Comparison of ENCODE assay signal across 16 mouse cellular contexts in genomic region chr7:46840326-46840725, GRCm38 (mm10). TPM values are rescaled to one million over a fixed set of nuclear protein-coding genes. Genes with fewer than 3 reads are reported as not detected.
DNase-seq lines count a peak whose midpoint lies in the region; ATAC-seq and TF ChIP-seq lines count a peak whose summit lies in the region.
"Had no signal": no experiment of that assay in that cellular context is flagged by ENCODE, and none has a peak within 500 bp of the region (broad histone marks: within the 10 kb centered on the region; RNA-seq: fewer than 3 reads in every experiment).

No protein-coding gene starts in this region.

- H3K9ac ChIP-seq in kidney, postnatal 0 days (ENCODE audit: low read depth, low read length) = no peak overlapping the region
- no peak overlapping the region for H3K9ac ChIP-seq in MEL (ENCODE audit: control insufficient read depth, low read depth, low read length, poor library complexity, severe bottlenecking)
- H3K9ac ChIP-seq in intestine, postnatal 0 days (ENCODE audit: low read depth, low read length) = no peak overlapping the region
- H3K9ac ChIP-seq in hindbrain, embryonic 13.5 days = no peak overlapping the region
- H3K9ac ChIP-seq: embryonic facial prominence, embryonic 13.5 days; neural tube, embryonic 15.5 days had no signal

- H3K27ac ChIP-seq in kidney, postnatal 0 days = peak overlapping the region; percentile 92
- H3K27ac ChIP-seq in MEL (ENCODE audit: control insufficient read depth, low read depth, low read length) = no peak overlapping the region
- H3K27ac ChIP-seq in intestine, postnatal 0 days (ENCODE audit: low read depth, low read length) = peak overlapping the region; percentile 91
- no peak overlapping the region for H3K27ac ChIP-seq in hindbrain, embryonic 13.5 days
- H3K27ac ChIP-seq: embryonic facial prominence, embryonic 13.5 days; hindbrain, embryonic 10.5 days; neural tube, embryonic 15.5 days had no signal

- H3K4me3 ChIP-seq in kidney, postnatal 0 days (replicated peaks; ENCODE audit: low read depth, low read length) = no peak overlapping the region
- H3K4me3 ChIP-seq in MEL (ENCODE audit: control insufficient read depth in 1 of 2, insufficient read depth in 1 of 2, low read depth in 2 of 2, low read length in 2 of 2) = no peak overlapping the region
- no peak overlapping the region for H3K4me3 ChIP-seq in intestine, postnatal 0 days (ENCODE audit: low read depth, low read length)
- H3K4me3 ChIP-seq in hindbrain, embryonic 13.5 days = no peak overlapping the region
- H3K4me3 ChIP-seq: embryonic facial prominence, embryonic 13.5 days; hindbrain, embryonic 10.5 days; neural tube, embryonic 15.5 days had no signal

- no peaks in the 10 kb centered on the region for H3K27me3 ChIP-seq in kidney, postnatal 0 days (ENCODE audit: insufficient read depth, low read length)
- no peaks in the 10 kb centered on the region for H3K27me3 ChIP-seq in MEL (ENCODE audit: control insufficient read depth in 1 of 2, insufficient read depth in 2 of 2, low read length in 2 of 2)
- no peaks in the 10 kb centered on the region for H3K27me3 ChIP-seq in intestine, postnatal 0 days (replicated peaks; ENCODE audit: control insufficient read depth, insufficient read depth, low read length)
- H3K27me3 ChIP-seq in hindbrain, embryonic 13.5 days = peaks cover 27% of the 10 kb centered on the region
- H3K27me3 ChIP-seq: neural tube, embryonic 15.5 days had no signal

- no peak for TF ChIP-seq EP300 in MEL (IDR thresholded peaks at IDR 0.05; ENCODE audit: low read depth in 1 of 2, low read length in 2 of 2)

- H3K4me2 ChIP-seq in kidney, postnatal 0 days (ENCODE audit: low read length) = no peak overlapping the region
- no peak overlapping the region for H3K4me2 ChIP-seq in intestine, postnatal 0 days (replicated peaks; ENCODE audit: low read depth)
- no peak overlapping the region for H3K4me2 ChIP-seq in hindbrain, embryonic 13.5 days
- H3K4me2 ChIP-seq: embryonic facial prominence, embryonic 13.5 days; heart, embryonic 11.5 days; neural tube, embryonic 15.5 days had no signal

- no peak for TF ChIP-seq RAD21 in MEL (IDR thresholded peaks at IDR 0.05; ENCODE audit: low read depth, low read length)

- no peak for TF ChIP-seq POLR2A in MEL (IDR thresholded peaks at IDR 0.05; ENCODE audit: control insufficient read depth in 1 of 2, insufficient read depth in 1 of 2, low read depth in 1 of 2, low read length in 2 of 2, poor library complexity in 1 of 2)

- H3K79me2 ChIP-seq in MEL (ENCODE audit: control insufficient read depth, insufficient read depth, low read length, poor library complexity) = peaks cover under 1% of the 10 kb centered on the region; the same call in 1 of the 2 replicates

- TF ChIP-seq CTCF in kidney, postnatal 0 days (IDR thresholded peaks at IDR 0.05; ENCODE audit: low read depth) = no peak
- no peak for TF ChIP-seq CTCF in MEL (IDR thresholded peaks at IDR 0.05 in 2 of 3, conservative IDR thresholded peaks at IDR 0.05 in 1 of 3; ENCODE audit: control insufficient read depth in 1 of 3, insufficient read depth in 1 of 3, low read depth in 2 of 3, low read length in 3 of 3, poor library complexity in 1 of 3, severe bottlenecking in 1 of 3)
- no peak for TF ChIP-seq CTCF in intestine, postnatal 0 days (IDR thresholded peaks at IDR 0.05; ENCODE audit: low read depth)

- no peak for DNase-seq in kidney, postnatal 0 days (ENCODE audit: low spot score)
- DNase-seq in kidney, adult 8-10 months = no peak
- no peak for DNase-seq in MEL (ENCODE audit: low read depth, low spot score)
- DNase-seq in lung, postnatal 25 days (ENCODE audit: low spot score) = peak; percentile 87
- DNase-seq in layer of hippocampus, adult 18-20 months (ENCODE audit: low spot score in 2 of 2) = no peak
- DNase-seq: thymus, adult 18-20 months had no signal

- no peaks in the 10 kb centered on the region for H3K36me3 ChIP-seq in kidney, postnatal 0 days (ENCODE audit: insufficient read depth, low read length)
- peaks cover 0 to 14% of the 10 kb centered on the region in 2 experiments; a peak in 2 of 4 replicates for H3K36me3 ChIP-seq in MEL (ENCODE audit: control insufficient read depth in 1 of 2, insufficient read depth in 2 of 2, low read length in 2 of 2)
- no peaks in the 10 kb centered on the region for H3K36me3 ChIP-seq in intestine, postnatal 0 days (ENCODE audit: control insufficient read depth, insufficient read depth)
- no peaks in the 10 kb centered on the region for H3K36me3 ChIP-seq in hindbrain, embryonic 13.5 days
- H3K36me3 ChIP-seq: embryonic facial prominence, embryonic 13.5 days; hindbrain, embryonic 10.5 days; neural tube, embryonic 15.5 days had no signal

- H3K4me1 ChIP-seq in kidney, postnatal 0 days (replicated peaks; ENCODE audit: insufficient read depth, low read length) = peaks cover 27% of the 10 kb centered on the region
- peaks cover 13 to 20% of the 10 kb centered on the region in 2 experiments for H3K4me1 ChIP-seq in MEL (ENCODE audit: control insufficient read depth in 1 of 2, insufficient read depth in 2 of 2, low read length in 2 of 2)
- H3K4me1 ChIP-seq in intestine, postnatal 0 days (replicated peaks; ENCODE audit: control insufficient read depth, insufficient read depth, low read length) = peaks cover 20% of the 10 kb centered on the region
- H3K4me1 ChIP-seq in hindbrain, embryonic 13.5 days (replicated peaks) = peaks cover 29% of the 10 kb centered on the region

- no peak for ATAC-seq in kidney, postnatal 0 days (replicated peaks; ENCODE audit: low FRiP score, low read depth)
- ATAC-seq in intestine, postnatal 0 days = no peak
- no peak for ATAC-seq in hindbrain, embryonic 13.5 days (ENCODE audit: low FRiP score)
- ATAC-seq in monocyte, adult 5-6 weeks (replicated peaks; ENCODE audit: insufficient number of reproducible peaks, low FRiP score, low TSS enrichment, poor library complexity, severe bottlenecking) = no peak
- ATAC-seq: CD4-positive, CD25-positive, alpha-beta regulatory T cell, adult 4 months had no signal

- no peaks in the 10 kb centered on the region for H3K9me3 ChIP-seq in kidney, postnatal 0 days (replicated peaks; ENCODE audit: low read length)
- H3K9me3 ChIP-seq in MEL (replicated peaks; ENCODE audit: insufficient read depth, low read length) = no peaks in the 10 kb centered on the region
- no peaks in the 10 kb centered on the region for H3K9me3 ChIP-seq in intestine, postnatal 0 days (ENCODE audit: control insufficient read depth)
- no peaks in the 10 kb centered on the region for H3K9me3 ChIP-seq in hindbrain, embryonic 13.5 days
- H3K9me3 ChIP-seq: embryonic facial prominence, embryonic 13.5 days; hindbrain, embryonic 10.5 days; neural tube, embryonic 15.5 days had no signal

- 61% methylated on average over 4 of the region's 4 CpGs for WGBS in kidney, postnatal 0 days
- 35% methylated on average over 4 of the region's 4 CpGs for WGBS in intestine, postnatal 0 days
- WGBS in hindbrain, embryonic 13.5 days = 59% methylated on average over 4 of the region's 4 CpGs

TF ChIP-seq in MEL, 35 proteins besides CTCF, POLR2A, EP300 and RAD21:
- TF ChIP-seq GATA1 (IDR thresholded peaks at IDR 0.05; ENCODE audit: low read depth, low read length) = 0 out of 2 replicates have a peak, but pooled peaks have one; percentile 57
- TF ChIP-seq GABPA (IDR thresholded peaks at IDR 0.05; ENCODE audit: low read depth, low read length) = no peak
- 0 out of 2 replicates have a peak, but pooled peaks have one; percentile 28 for TF ChIP-seq NRF1 (IDR thresholded peaks at IDR 0.05; ENCODE audit: insufficient read depth, low read depth, low read length, poor library complexity, severe bottlenecking)

RNA-seq across cellular contexts. Expression of gene Ldha, which starts 0.9 kb away (rescaled TPM):
- 890 and 943 TPM in 2 replicates for polyA plus RNA-seq in kidney, postnatal 0 days (2015; fragmentation: Nextera tagmentation; extraction: Ambion mirVana)
- total RNA-seq in MEL (2012; rRNA removed) = 1,212 and 1,976 TPM in 2 replicates
- polyA plus RNA-seq in MEL (2012; ENCODE audit: insufficient read depth in 1 of 2, insufficient read length in 2 of 2, low read depth in 1 of 2, low replicate concordance in 2 of 2, missing spikeins in 1 of 2) = 1,000 to 10,000 TPM in 1 of 2 experiments, 100 to 1,000 TPM in 1; 613 to 2,637 TPM
- 1,258 and 1,338 TPM in 2 replicates for polyA plus RNA-seq in intestine, postnatal 0 days (2015; fragmentation: Nextera tagmentation; extraction: Ambion mirVana)
- 521 and 535 TPM in 2 replicates for polyA plus RNA-seq in hindbrain, embryonic 13.5 days (2015; fragmentation: Nextera tagmentation; extraction: Ambion mirVana)
- 260 to 317 TPM (median 292 TPM) in 3 replicates for total RNA-seq in monocyte, adult 5-6 weeks (2017)
- 100 to 1,000 TPM; 296 to 308 TPM for total RNA-seq in layer of hippocampus, adult 18-20 months (2021)

RNA-seq across cellular contexts. Expression of gene Ldhc, which starts 20.7 kb away (rescaled TPM):
- polyA plus RNA-seq in kidney, postnatal 0 days (2015; fragmentation: Nextera tagmentation; extraction: Ambion mirVana) = not detected in 2 replicates
- not detected in 2 replicates for total RNA-seq in MEL (2012; rRNA removed)
- not detected for polyA plus RNA-seq in MEL (2012; ENCODE audit: insufficient read depth in 1 of 2, insufficient read length in 2 of 2, low read depth in 1 of 2, low replicate concordance in 2 of 2, missing spikeins in 1 of 2)
- polyA plus RNA-seq in intestine, postnatal 0 days (2015; fragmentation: Nextera tagmentation; extraction: Ambion mirVana) = not detected in 2 replicates
- 0.26 and 0.35 TPM in 2 replicates for polyA plus RNA-seq in hindbrain, embryonic 13.5 days (2015; fragmentation: Nextera tagmentation; extraction: Ambion mirVana)
- 0.39 to 13.0 TPM (median 3.9 TPM) in 3 replicates for total RNA-seq in monocyte, adult 5-6 weeks (2017)
- total RNA-seq in layer of hippocampus, adult 18-20 months (2021) = not detected
- total RNA-seq: left cerebral cortex, postnatal 10 days had no signal
- polyA plus RNA-seq: CD4-positive, CD25-positive, alpha-beta regulatory T cell, adult 4 months; embryonic facial prominence, embryonic 13.5 days; heart, embryonic 11.5 days; hindbrain, embryonic 10.5 days; macrophage had no signal

RNA-seq across cellular contexts. Expression of gene Gtf2h1, which starts 44.4 kb away (rescaled TPM):
- 39.1 and 43.6 TPM in 2 replicates for polyA plus RNA-seq in kidney, postnatal 0 days (2015; fragmentation: Nextera tagmentation; extraction: Ambion mirVana)
- 122 and 142 TPM in 2 replicates for total RNA-seq in MEL (2012; rRNA removed)
- polyA plus RNA-seq in MEL (2012; ENCODE audit: insufficient read depth in 1 of 2, insufficient read length in 2 of 2, low read depth in 1 of 2, low replicate concordance in 2 of 2, missing spikeins in 1 of 2) = 100 to 1,000 TPM in 1 of 2 experiments, not detected in 1; 105 TPM
- 51.3 and 52.7 TPM in 2 replicates for polyA plus RNA-seq in intestine, postnatal 0 days (2015; fragmentation: Nextera tagmentation; extraction: Ambion mirVana)
- polyA plus RNA-seq in hindbrain, embryonic 13.5 days (2015; fragmentation: Nextera tagmentation; extraction: Ambion mirVana) = 43.7 and 44.2 TPM in 2 replicates
- total RNA-seq in monocyte, adult 5-6 weeks (2017) = 66.3 to 96.5 TPM (median 95.7 TPM) in 3 replicates
- 10 to 100 TPM; 39.7 to 41.8 TPM for total RNA-seq in layer of hippocampus, adult 18-20 months (2021)

RNA-seq across cellular contexts. Expression of gene Hps5, which starts 44.5 kb away (rescaled TPM):
- 18.0 and 19.0 TPM in 2 replicates for polyA plus RNA-seq in kidney, postnatal 0 days (2015; fragmentation: Nextera tagmentation; extraction: Ambion mirVana)
- total RNA-seq in MEL (2012; rRNA removed) = 15.5 and 19.3 TPM in 2 replicates
- 10 to 100 TPM in 1 of 2 experiments, not detected in 1; 20.2 TPM for polyA plus RNA-seq in MEL (2012; ENCODE audit: insufficient read depth in 1 of 2, insufficient read length in 2 of 2, low read depth in 1 of 2, low replicate concordance in 2 of 2, missing spikeins in 1 of 2)
- polyA plus RNA-seq in intestine, postnatal 0 days (2015; fragmentation: Nextera tagmentation; extraction: Ambion mirVana) = 13.9 and 14.7 TPM in 2 replicates
- polyA plus RNA-seq in hindbrain, embryonic 13.5 days (2015; fragmentation: Nextera tagmentation; extraction: Ambion mirVana) = 15.6 and 16.3 TPM in 2 replicates
- total RNA-seq in monocyte, adult 5-6 weeks (2017) = 70.1 to 71.8 TPM (median 71.7 TPM) in 3 replicates
- 10 to 100 TPM; 14.4 to 15.1 TPM for total RNA-seq in layer of hippocampus, adult 18-20 months (2021)

Comparison
In these comparisons a context has a peak if more than half of its experiments do, and no peak if none do; other contexts are left out.
1. H3K27ac ChIP-seq: peak in kidney, postnatal 0 days (single experiment) and intestine, postnatal 0 days (single experiment); none in MEL (single experiment) and hindbrain, embryonic 13.5 days (single experiment).